Mouse (Mus musculus) urinary bladder, postnatal 14 days (tissue): ENCODE data around the gene Gm5269.

Experiments
- DNase-seq: peaks from one replicate; pipeline ENCODE4 v3.0.0; 2021; ENCODE audit warnings: low spot score

Gene Gm5269

DNA sequence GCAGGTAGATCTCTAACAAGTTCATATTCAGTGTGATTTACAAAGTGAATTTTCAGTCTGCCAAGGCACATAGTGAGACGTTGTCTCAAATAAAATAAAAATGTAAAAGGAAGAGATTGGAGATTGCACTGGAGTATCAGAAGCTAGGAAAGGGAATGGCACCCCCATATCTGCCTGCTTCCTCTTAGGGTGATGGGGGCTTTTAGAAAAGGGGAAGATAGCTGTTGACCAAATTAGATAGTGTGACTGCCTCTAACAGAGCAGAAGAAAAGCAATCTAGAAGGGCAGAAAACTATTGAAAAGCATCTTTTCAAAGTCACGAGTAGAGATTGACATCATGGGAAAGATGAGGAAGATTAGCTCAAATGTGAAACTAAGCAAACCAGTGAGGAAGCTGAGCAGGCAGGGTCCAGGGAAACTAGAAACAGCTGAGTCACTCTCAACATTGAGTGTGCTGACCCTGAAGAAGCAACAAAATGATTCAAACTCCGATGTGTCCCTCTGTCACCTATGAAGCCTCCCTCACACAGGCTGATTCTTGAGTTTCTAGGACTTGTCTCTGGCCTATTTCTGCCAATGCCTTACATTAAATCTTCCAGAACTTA is 8.7 kb downstream of the Gm5269 start:
- no peak for DNase-seq

- DNase-seq = no peak
Measured at GRCm38 (mm10) chr1:45877463-45877862, 12.6 kb downstream of the Gm5269 start.

DNA sequence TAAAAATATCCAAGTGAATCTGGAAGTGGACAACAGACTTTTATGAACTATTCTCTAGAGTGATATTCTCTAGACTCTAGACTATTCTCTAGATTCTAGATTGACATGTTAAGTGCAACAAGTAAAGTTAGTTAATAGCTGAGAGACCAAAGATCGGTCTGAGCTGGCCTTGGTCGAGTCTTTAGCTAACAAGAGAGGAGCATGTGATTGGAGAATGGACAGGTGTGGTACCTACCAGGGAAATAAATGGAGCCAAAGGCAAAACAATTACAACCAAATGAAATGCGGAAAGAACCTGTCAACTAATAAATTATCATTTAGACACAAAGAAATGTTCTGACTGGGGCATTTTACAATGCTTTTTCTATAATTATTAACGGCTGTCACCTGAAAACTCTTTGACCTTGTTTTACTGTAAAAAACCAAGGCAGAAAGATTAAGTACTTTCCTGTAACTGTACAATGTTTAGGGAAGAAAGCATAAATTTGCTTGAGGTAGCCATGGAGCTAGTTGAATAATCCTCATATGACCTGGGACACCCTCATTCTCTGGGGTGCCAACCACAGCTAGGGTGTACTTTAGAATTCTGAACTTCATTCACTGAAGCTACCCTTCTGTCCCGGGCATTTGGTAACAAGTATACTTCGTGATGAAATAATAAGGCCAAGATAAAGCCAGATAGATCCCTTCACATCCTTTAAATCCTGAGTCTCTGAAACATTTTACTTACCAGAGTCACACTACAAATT is 13.4 kb downstream of the Gm5269 start:
- DNase-seq = no peak

DNA sequence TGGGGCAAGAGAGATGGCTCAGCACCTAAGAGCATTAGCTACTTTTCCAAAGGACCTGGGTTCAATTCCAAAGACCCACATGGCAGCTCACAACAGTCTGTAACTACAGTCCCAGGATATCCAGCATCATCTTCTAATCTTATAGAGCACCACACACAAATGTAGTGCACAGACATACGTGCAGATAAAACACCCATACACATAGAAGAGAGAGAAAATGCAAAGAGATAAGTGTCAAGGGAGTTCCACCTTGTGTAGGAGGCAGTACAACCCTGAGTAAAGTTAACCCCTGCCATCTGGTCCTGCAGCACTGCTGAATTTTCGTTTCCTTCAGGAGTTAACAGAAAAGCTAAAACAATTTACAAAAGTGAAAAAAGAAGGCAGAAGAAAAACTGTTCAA is 14.4 kb downstream of the Gm5269 start:
- no peak for DNase-seq

- no peak for DNase-seq
Measured at GRCm38 (mm10) chr1:45873250-45873649, 16.8 kb downstream of the Gm5269 start.

DNA sequence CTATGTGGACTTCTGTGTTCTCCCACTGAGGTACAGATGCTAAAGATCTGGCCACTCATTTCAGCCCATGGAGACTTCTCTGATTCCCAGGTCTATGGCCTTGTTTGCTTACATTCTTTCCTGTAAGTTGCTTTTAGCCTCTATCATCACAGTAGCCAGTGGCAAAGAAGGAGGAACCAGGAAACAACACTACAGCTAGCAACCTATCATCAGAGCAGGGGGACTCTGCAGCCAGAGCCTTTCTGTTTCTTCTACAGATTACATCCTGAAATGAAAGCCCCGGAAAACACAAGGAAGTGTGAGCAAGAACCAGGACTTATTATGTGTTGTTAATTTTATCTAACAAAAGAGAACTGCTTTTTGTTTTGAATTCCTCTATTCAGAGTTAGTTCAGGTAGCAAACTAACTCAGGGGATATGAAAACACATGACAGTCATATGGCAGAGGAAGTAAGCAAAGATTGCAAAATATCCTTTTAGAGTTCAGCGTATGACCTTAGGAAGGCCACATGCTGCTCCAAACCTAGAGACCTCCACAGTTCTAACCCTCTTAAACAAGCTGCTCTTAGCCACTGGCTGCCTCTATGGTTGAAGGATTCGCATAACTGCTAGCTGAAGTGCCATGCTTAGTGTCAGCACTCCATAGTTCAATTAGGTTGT is 21.5 kb downstream of the Gm5269 start:
- DNase-seq = no peak

GRCm38 (mm10) chr1:45868050-45868449 is 22.0 kb downstream of the Gm5269 start:
- no peak for DNase-seq

DNA sequence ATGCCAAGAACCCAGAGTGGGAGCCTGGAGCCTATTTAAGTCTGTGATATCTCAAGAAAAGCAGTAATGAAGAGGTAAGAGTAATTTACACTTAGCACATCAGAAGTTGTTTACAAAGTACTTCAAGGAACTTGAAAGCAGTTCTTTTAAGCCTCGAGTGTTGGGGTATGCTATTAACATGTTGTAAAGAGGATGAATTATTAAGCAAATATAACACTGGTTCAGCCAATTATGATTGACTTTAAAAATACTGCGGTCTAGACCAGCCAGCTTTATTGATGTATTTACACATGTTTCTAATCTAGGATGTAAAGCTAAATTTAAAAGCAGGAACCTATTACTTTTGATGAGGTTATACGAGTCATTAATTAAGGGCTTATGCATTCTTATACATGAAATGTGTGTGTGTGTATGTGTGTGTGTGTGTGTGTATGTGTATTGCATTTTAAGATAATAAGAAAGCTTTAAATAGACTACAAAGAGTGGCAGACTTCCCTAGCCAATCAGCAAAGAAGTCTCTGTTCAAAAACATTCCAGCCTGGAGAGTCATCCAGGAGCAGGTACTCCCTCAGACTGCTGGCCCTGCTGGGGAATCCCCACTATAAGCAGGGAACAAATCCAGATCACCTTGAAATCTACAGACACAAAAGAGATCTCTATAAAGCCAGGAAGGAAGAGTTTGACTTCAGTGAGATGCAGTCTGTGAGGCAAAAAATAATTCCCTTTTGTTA is 23.6 kb downstream of the Gm5269 start:
- DNase-seq = no peak

DNA sequence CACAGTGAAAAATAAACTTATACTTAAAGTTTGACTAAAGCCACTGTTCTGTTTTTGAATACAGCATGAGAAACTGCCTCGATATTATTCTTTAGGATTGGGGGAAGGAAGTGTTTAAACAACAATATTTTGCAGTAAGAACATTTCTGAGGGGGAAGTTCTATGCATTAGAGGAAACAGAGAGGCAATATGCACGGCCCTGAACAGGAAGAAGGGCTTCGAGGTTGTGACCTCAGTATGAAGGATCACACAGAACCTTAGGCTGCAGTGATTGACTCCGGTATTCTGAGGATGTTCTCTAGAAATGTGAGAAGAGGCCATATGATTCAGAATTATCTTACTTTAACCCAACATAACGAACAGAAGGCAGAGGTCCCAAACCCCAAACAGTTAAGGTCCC is 24.3 kb downstream of the Gm5269 start:
- no peak for DNase-seq

DNA sequence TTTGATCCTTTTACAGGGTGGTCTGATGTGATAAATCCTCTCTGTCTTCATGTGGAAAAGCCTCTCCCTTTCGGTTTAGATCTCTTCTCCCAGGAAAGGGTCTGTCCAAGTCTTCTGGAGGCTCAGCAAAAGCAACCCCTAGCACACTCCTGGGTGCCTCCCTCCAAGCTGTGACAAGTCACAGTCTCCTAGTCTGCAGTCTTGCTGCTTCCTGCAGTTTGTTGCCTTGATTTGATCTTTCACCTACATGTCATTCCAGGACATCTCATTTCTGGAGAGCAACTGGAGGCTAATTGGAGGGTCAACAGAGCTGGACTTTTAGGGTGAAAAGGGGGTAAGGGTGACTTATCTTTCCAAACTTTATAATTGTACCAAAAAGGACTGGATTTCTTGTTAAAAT is 24.8 kb downstream of the Gm5269 start:
- no peak for DNase-seq

- DNase-seq = no peak
Measured at GRCm38 (mm10) chr1:45864564-45865014, 25.5 kb downstream of the Gm5269 start.

- DNase-seq = no peak
Measured at GRCm38 (mm10) chr1:45863641-45864040, 26.4 kb downstream of the Gm5269 start.

- DNase-seq = no peak
Measured at GRCm38 (mm10) chr1:45861162-45861561, 28.9 kb downstream of the Gm5269 start.

- DNase-seq = no peak
Measured at GRCm38 (mm10) chr1:45860349-45860748, 29.7 kb downstream of the Gm5269 start.

- no peak for DNase-seq
Measured at GRCm38 (mm10) chr1:45858038-45858437, 32.0 kb downstream of the Gm5269 start.

DNA sequence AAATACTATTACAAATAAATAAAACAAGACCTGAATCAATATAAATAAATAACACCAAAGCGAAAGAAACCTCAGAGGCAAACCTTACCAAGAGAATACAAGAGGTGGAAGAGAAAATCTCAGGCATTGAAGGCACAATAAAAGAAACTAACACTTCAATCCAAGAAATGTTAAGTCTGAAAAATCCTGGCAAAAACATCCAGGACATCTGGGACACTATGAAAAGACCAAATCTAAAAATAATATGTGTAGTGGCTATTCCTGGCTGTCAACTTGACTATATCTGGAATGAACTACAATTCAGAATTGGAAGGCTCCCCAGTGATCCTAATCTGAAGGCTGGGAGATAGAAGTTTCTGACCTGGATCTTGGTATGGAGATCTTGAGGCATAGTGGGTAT is 44.6 kb downstream of the Gm5269 start:
- DNase-seq = no peak
